Mouse (Mus musculus) midbrain, embryonic 14.5 days (tissue): ENCODE measurements at regions not wholly inside any gene's neighbourhood (a gene's known extent, or its start where the extent isn't known, plus 50 kb on each side); places are given as distances from the start of the nearest gene placed in this dataset.

Source experiments
- ATAC-seq: fragments of 200-750 bp; cut with Nextera tagmentation; 2 replicates; pipeline ENCODE4 v1.8.0; 2017; ENCODE audit warnings: moderate number of reproducible peaks, moderate library complexity; ENCODE audit not compliant: low FRiP score, low TSS enrichment
- DNase-seq: peaks from one replicate; pipeline ENCODE4 v3.0.0-alpha.2; 2015
- H3K27ac ChIP-seq: fragments of 300-500 bp; sonication (generic); replicated peaks from 2 replicates; pipeline ENCODE4 v1.5.1; 2014; ENCODE audit warnings: mild to moderate bottlenecking, low read depth, low read length, moderate library complexity
- H3K27me3 ChIP-seq: fragments of 300-500 bp; sonication (generic); 2 replicates; pipeline ENCODE4 v1.6.1; 2014; ENCODE audit warnings: low read length, control low read depth, mixed read lengths; ENCODE audit not compliant: control insufficient read depth, insufficient read depth
- H3K36me3 ChIP-seq: fragments of 300-500 bp; sonication (generic); 2 replicates; pipeline ENCODE4 v1.6.1; 2014; ENCODE audit warnings: low read length, control low read depth; ENCODE audit not compliant: control insufficient read depth, insufficient read depth
- H3K4me1 ChIP-seq: fragments of 300-500 bp; sonication (generic); 2 replicates; pipeline ENCODE4 v1.6.1; 2014; ENCODE audit warnings: mild to moderate bottlenecking, antibody characterized with exemption, low read length, control low read depth; ENCODE audit not compliant: control insufficient read depth, insufficient read depth
- H3K4me2 ChIP-seq: fragments of 300-500 bp; sonication (generic); 2 replicates; pipeline ENCODE4 v1.6.1; 2014; ENCODE audit warnings: mild to moderate bottlenecking, low read length, moderate library complexity
- H3K4me3 ChIP-seq: fragments of 300-500 bp; sonication (generic); replicated peaks from 2 replicates; pipeline ENCODE4 v1.5.1; 2014; ENCODE audit warnings: low read depth, low read length
- H3K9ac ChIP-seq: fragments of 300-500 bp; sonication (generic); replicated peaks from 2 replicates; pipeline ENCODE4 v1.6.1; 2014; ENCODE audit warnings: mild to moderate bottlenecking, low read length, moderate library complexity
- H3K9me3 ChIP-seq: fragments of 300-500 bp; sonication (generic); 2 replicates; pipeline ENCODE4 v1.6.1; 2016; ENCODE audit warnings: low read length, control low read depth, mixed read lengths; ENCODE audit not compliant: control insufficient read depth
- WGBS: fragments of 180-500 bp; shearing (Covaris S2); extraction: QIAGEN DNeasy Blood & Tissue Kit; methylation state at CpG from one replicate; pipeline ENCODE4 v1.1.7; 2014; 5-methylcytosine and 5-hydroxymethylcytosine counted together

- Histone ChIP-seq H3K27me3 (no peaks in the 10 kb centered on the region), H3K4me1 (no peaks in the 10 kb centered on the region), H3K4me3 (no peak overlapping the region), H3K9ac (no peak overlapping the region), H3K36me3 (no peaks in the 10 kb centered on the region), H3K9me3 (no peaks in the 10 kb centered on the region), H3K4me2 (no peak overlapping the region), H3K27ac (no peak overlapping the region)
- no peak for DNase-seq
- no peak for ATAC-seq
- WGBS, result 100% methylated on average over 1 of the region's 1 CpGs
Measured at GRCm38 (mm10) chr4:29034406-29034805, 221.5 kb downstream of the Epha7 start.

GRCm38 (mm10) chr4:29039993-29040392, 227.1 kb downstream of the Epha7 start:
- no peaks in the 10 kb centered on the region for H3K27me3 ChIP-seq
- H3K27ac ChIP-seq, result no peak overlapping the region
- DNase-seq, result peak; percentile 7
- no peaks in the 10 kb centered on the region for H3K36me3 ChIP-seq
- 28% methylated on average over 1 of the region's 1 CpGs for WGBS
- H3K4me2 ChIP-seq, result no peak overlapping the region
- H3K9ac ChIP-seq, result no peak overlapping the region
- no peaks in the 10 kb centered on the region for H3K4me1 ChIP-seq
- no peak overlapping the region for H3K4me3 ChIP-seq
- no peak for ATAC-seq
- no peaks in the 10 kb centered on the region for H3K9me3 ChIP-seq

- 62% methylated on average over 12 of the region's 12 CpGs for WGBS
- no peak overlapping the region for H3K27ac ChIP-seq
- H3K4me3 ChIP-seq, result no peak overlapping the region
- H3K27me3 ChIP-seq, result no peaks in the 10 kb centered on the region
- no peak overlapping the region for H3K9ac ChIP-seq
- H3K9me3 ChIP-seq, result no peaks in the 10 kb centered on the region
- no peak overlapping the region for H3K4me2 ChIP-seq
- no peaks in the 10 kb centered on the region for H3K36me3 ChIP-seq
- no peaks in the 10 kb centered on the region for H3K4me1 ChIP-seq
- ATAC-seq (no peak), DNase-seq (no peak)
Measured at GRCm38 (mm10) chr4:29068678-29069621, 256.0 kb downstream of the Epha7 start.

DNA sequence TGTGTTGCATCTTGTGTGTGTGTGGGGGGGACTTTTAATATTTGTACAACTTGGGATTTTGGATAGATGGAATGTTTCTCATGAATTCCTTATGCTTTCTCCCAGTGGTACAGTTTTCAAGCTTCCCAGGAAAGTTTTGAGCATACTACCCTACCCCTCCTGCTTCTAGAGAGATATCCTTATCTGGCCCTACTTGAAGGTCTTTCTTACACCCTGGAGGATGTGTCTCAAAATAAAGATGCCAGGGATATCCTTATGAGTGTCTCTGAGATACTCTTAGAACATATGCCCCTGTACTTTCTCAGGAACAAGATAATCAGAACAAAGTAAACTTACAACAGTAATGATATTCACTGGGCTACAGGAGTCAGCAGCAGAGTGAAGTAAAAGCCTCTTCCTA, 261.3 kb downstream of the Epha7 start:
- H3K9me3 ChIP-seq, result no peaks in the 10 kb centered on the region
- H3K4me3 ChIP-seq, result no peak overlapping the region
- no peak for DNase-seq
- H3K27ac ChIP-seq, result no peak overlapping the region
- no peaks in the 10 kb centered on the region for H3K4me1 ChIP-seq
- H3K27me3 ChIP-seq, result no peaks in the 10 kb centered on the region
- ATAC-seq, result no peak
- H3K36me3 ChIP-seq, result no peaks in the 10 kb centered on the region
- no peak overlapping the region for H3K4me2 ChIP-seq
- no peak overlapping the region for H3K9ac ChIP-seq

DNA sequence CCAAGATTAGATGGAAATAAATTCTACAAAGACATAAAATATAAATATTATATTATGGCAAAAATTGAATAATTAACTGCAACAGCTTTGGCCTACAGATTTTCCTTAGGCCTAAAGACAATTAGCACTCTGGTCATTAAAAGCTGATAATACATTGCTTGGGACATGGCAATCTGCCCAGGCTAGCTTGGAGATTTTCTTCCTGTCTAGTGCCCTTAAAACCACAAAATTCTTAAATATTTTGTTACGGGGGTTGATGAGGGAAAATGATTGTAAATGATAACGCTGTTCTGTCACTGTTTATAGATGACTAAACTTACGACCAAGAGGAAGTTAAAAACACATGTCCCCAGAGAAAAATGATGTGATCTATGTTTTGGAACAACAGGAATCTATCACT, 261.9 kb downstream of the Epha7 start:
- H3K9me3 ChIP-seq, result no peaks in the 10 kb centered on the region
- H3K27me3 ChIP-seq, result no peaks in the 10 kb centered on the region
- no peaks in the 10 kb centered on the region for H3K36me3 ChIP-seq
- H3K4me2 ChIP-seq, result no peak overlapping the region
- no peak overlapping the region for H3K4me3 ChIP-seq
- H3K9ac ChIP-seq, result no peak overlapping the region
- H3K27ac ChIP-seq, result no peak overlapping the region
- ATAC-seq, result no peak
- H3K4me1 ChIP-seq, result no peaks in the 10 kb centered on the region
- WGBS, result 92% methylated on average over 3 of the region's 3 CpGs
- no peak for DNase-seq

GRCm38 (mm10) chr4:29076683-29077082, 263.8 kb downstream of the Epha7 start:
- no peak overlapping the region for H3K4me3 ChIP-seq
- WGBS, result 95% methylated on average over 3 of the region's 3 CpGs

DNA sequence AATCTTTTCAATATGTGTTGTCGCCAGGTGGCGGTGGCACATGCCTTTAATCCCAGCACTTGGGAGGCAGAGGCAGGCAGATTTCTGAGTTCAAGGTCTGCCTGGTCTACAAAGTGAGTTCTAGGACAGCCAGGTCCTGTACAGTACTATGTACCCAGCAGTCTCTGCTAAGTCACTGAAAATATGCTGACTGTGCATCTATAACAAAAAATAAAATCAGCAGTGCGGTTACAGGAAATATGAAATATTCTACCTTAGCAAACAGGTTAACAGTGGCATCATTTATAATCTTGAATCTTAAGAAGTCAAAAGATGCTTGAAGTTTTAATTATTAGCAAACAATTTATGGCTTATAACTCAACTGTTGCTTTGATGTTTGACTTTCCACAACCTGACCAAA, 265.5 kb downstream of the Epha7 start:
- WGBS, result 96% methylated on average over 3 of the region's 3 CpGs
- no peaks in the 10 kb centered on the region for H3K36me3 ChIP-seq
- H3K4me1 ChIP-seq, result no peaks in the 10 kb centered on the region
- ATAC-seq (no peak), DNase-seq (no peak)
- H3K4me2 ChIP-seq, result no peak overlapping the region
- H3K9me3 ChIP-seq, result no peaks in the 10 kb centered on the region
- no peak overlapping the region for H3K4me3 ChIP-seq
- no peak overlapping the region for H3K9ac ChIP-seq
- H3K27ac ChIP-seq, result no peak overlapping the region
- no peaks in the 10 kb centered on the region for H3K27me3 ChIP-seq

More at GRCm38 (mm10) chr4:29076683-29077082, 263.8 kb downstream of the Epha7 start:
- no peak for ATAC-seq
- H3K27ac ChIP-seq, result no peak overlapping the region
- no peak overlapping the region for H3K4me2 ChIP-seq
- H3K27me3 ChIP-seq, result no peaks in the 10 kb centered on the region
- DNase-seq, result no peak
- H3K4me1 ChIP-seq, result no peaks in the 10 kb centered on the region
- H3K9me3 ChIP-seq, result no peaks in the 10 kb centered on the region
- no peaks in the 10 kb centered on the region for H3K36me3 ChIP-seq
- no peak overlapping the region for H3K9ac ChIP-seq

- H3K27ac ChIP-seq, result no peak overlapping the region
- H3K27me3 ChIP-seq, result no peaks in the 10 kb centered on the region
- no peaks in the 10 kb centered on the region for H3K4me1 ChIP-seq
- no peaks in the 10 kb centered on the region for H3K9me3 ChIP-seq
- H3K4me2 ChIP-seq, result no peak overlapping the region
- H3K9ac ChIP-seq, result no peak overlapping the region
- ATAC-seq, result no peak
- no peaks in the 10 kb centered on the region for H3K36me3 ChIP-seq
- WGBS, result 77% methylated on average over 5 of the region's 5 CpGs
- no peak overlapping the region for H3K4me3 ChIP-seq
- DNase-seq, result no peak
Measured at GRCm38 (mm10) chr4:29083545-29084290, 270.8 kb downstream of the Epha7 start.
